Mouse (Mus musculus) bone marrow, adult 2 months (tissue): Measurements from ENCODE around the gene Ankrd44.

Experiments used
- CTCF ChIP-seq: fragments of 200-500 bp; IDR thresholded peaks from 2 replicates; pipeline ENCODE4 v1.5.1; 2011; ENCODE audit warnings: low read length, control low read depth; ENCODE audit not compliant: control insufficient read depth, insufficient read depth
- POLR2A ChIP-seq: fragments of 200-500 bp; IDR thresholded peaks from 2 replicates; pipeline ENCODE4 v1.6.1; 2011; ENCODE audit warnings: low read depth, mild to moderate bottlenecking, control low read depth, low read length, borderline replicate concordance; ENCODE audit not compliant: control insufficient read depth

DNA sequence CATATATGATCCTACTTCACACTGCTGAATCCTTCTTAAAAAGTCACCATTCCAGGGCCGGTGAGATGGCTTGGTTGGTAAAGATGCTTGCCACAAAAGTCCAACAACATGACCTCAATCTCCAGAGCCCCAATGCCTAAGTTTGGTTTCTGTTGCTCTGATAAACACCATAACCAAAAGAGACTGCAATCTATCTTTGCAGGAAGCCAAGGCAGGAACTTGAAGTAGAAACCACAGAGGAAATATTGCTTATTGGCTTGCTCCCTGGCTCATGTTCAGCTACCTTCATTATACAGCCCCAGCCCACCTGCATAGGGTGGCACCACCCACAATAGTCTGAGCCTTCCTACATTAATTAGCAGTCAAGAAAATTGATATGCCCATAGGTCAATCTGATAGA is 54.9 kb downstream of the Ankrd44 start:
- no peak for TF ChIP-seq CTCF
- TF ChIP-seq POLR2A = no peak
